Mouse (Mus musculus) heart, postnatal 25 days (tissue): ENCODE data around the gene Cep131. TPM values are rescaled to one million over a fixed set of nuclear protein-coding genes. Genes with fewer than 3 reads are reported as not detected.

ENCODE experiments used
- DNase-seq: peaks from one replicate; pipeline ENCODE4 v3.0.0; 2022; ENCODE audit warnings: low spot score
- intact Hi-C: fragments of 180-260 bp; cut with DNase I; formaldehyde crosslinking; loops from one replicate; pipeline ENCODE4 v1.15.1; 2025
- total RNA-seq, 2 experiments: library from RNA; stranded (reverse); gene quantifications; 2 replicates each; pipeline ENCODE4 v1.2.3; 2021

The Cep131 gene
- total RNA-seq: 1 to 10 TPM; 9.3 to 9.7 TPM

DNA sequence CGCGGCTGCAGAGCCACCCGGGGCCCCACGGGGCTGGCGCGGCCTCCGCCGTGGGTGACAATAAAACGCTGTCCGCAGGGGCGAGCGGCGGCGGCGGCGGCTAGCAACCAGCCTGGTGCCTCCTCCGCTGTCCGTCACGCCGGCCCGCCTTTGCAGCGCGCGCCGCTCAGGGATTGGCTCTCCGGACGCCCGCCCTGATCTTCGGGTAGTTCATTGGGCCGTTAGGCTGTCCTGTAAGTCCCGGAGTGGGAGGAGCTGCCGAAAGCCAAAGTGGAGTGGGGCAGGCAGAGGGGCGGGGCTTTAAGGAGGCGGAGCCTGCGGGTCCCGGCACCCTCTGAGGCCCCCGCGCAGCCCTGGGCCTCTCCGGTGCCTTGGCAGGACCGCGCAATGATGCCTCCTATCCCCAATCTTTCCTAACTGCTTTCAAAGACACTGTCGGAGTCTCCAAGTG is at the start of gene Cep131:
Gene Cep131, minus strand, starts transcription at position 126 of the 451 bp plus-strand sequence.
- peak; percentile 97 for DNase-seq
- intact Hi-C loops: loop anchor here (10.0 kb wide), 1 partner anchor 142 kb away; the partner anchor contains the start of gene Baiap2

DNA sequence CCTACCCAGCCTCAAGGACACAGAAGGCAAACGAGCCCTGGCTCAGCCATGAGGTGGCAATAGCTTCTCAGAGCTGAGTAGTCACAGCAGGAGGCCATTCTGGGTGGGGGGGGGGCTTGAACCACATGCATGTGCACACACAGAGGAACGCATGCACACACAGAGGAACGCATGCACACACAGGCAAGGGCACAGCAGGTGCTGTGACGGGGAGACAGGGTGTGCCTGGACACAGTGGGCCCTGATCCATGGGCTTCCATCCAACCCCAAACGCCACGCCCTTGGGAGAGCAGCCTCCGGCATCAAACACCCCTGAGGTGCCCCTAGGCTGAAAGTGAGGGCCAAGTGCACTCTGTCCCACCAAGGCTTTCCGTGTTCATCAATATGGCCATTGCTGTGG is 49.6 kb upstream of the Cep131 start:
- intact Hi-C loops: no loop called here
- no peak for DNase-seq

DNA sequence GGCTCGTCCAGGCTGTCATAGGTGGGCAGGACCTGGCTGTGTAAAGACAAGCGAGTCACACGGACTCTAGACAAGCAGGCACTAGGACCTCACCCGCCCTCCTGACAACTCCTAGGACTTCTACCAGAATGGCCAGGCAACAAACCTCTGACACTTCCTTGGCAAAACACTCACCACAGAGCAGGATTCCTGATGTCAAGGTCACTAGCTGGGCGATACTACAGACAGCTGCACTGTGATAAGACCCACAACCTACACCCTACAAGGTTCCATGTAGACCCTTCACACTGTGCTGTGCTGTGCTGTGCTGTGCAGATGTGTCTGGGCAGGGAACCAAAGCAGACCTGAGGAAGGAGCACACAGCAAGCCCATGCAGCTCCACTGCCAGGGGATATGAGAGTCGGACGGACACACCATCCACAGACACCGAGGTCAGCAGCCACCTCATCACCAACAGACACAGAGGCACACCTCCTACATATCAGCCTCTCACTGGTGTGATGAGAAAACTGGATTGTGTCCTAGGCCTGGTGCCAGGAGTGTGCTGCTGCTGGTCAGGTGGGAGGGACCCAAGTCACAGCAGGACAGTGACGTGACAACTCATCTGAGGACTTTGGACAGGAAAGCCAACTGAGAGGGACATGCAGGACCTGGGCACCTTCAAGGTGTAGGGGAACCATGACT is 48.4 kb upstream of the Cep131 start:
- DNase-seq: no peak
- intact Hi-C loops: no loop called here

DNA sequence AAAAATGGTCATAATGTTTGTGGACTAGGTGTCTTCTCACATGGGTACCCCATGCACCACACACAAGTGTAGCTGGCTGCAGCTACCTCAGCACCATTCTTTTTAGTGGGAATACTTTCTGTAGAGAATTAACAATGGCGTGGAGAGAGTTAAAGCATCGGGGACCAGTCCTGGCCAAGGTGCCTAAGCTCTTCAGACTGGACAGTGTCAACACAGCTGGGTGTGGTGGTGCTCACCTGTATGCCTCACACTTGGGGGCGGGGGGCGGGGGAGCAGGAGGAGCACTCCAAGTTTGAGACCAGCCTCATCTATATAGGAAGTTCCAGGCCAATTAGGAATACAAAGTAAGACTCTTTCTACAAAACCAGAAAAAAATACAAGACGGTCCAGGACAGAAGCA is 47.5 kb upstream of the Cep131 start:
- intact Hi-C loops: no loop called here
- DNase-seq: no peak

DNA sequence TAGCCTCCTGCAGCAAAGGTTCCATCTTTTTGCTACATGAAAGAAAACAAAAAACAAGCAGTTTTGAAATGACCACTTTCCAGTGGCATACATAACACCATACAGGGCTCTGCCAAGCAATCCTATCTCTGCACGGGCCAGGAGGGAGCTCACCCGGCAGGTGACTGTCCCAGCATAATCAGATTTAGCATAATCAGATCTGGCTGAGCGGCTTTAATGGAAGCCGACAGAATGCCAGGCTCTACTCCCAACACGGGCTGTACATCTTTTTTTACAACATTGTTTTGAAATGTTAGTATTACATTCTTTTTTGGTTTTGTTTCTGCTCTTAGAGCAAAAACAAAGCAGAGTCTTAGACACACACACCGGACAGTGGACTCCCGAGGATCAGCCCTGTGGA is 42.7 kb upstream of the Cep131 start:
- DNase-seq: no peak
- intact Hi-C loops: no loop called here

DNA sequence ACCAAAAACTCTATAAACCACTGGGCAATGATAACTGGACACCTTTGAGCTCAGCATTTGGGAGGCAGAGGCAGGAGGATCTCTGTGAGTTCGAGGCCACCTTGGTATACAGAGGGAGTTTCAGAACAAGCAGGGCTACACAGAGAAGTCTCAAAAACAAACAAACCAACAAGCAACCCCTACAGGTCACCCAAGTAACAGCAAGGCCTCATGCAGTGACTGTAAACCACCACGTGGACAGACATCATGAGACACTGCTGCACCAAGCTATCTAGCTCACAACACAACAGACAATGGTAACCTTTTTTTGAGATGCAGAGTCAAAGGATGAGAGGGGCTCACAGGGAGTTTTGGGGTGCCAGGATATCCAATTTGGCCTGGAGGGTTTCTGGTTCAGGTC is 40.2 kb upstream of the Cep131 start:
- DNase-seq: no peak
- intact Hi-C loops: no loop called here

DNA sequence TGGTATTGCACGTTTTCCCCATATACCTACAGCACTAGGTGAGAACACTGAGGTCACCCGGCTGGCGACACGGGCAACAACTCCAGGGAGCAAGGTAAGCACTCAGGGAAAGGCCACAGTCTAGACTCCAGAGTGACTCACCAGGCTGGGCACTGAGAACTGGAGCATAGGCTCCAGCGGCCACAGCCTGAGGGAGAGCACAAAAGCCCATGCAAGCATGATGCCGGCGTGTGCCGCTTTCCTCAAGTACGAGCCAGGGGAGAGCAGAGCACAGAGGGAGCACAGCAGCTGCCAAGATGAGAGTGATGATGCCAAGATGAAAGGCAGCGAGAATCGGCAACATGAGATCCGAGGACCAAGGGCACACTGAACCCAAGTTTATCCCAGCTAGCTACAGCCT is 35.5 kb upstream of the Cep131 start:
- intact Hi-C loops: no loop called here
- DNase-seq: no peak

DNA sequence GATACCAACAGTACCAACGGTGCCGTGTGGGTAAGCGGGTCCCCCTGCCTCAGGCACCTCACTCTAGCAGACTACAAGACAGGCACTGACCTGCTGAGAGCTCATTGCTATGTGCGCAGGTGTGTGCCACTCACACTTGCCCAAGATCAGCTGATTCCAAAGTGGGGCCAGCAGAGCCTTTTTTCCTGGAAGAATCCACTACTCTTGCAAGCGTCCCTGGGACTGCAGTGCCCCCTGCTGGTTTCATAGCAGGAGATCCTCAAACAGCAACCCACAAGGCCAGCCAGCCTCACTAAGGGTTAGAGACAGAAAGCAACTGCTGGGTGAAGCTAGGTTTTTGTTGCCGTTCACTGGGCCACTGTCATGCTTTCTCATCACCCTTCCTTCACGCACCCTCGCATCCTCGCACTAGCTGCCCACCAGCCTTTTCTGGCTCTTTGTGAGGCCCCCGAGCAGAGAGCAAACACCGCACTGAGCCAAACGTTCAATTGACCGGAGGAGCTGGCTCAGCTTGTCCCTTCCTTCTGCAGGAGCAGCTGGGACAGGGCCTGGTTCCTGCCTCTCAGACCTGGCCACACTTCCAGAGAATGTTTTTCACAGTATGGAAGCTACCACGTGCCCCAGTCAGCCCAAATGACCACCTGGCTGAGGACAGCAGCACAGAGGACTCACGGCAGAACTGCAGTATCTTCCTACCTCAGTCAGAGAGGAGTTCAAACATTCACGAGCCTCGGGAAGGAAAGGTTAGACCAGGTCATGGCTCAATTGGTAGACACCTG is 34.2 kb upstream of the Cep131 start:
- DNase-seq: no peak
- intact Hi-C loops: no loop called here

DNA sequence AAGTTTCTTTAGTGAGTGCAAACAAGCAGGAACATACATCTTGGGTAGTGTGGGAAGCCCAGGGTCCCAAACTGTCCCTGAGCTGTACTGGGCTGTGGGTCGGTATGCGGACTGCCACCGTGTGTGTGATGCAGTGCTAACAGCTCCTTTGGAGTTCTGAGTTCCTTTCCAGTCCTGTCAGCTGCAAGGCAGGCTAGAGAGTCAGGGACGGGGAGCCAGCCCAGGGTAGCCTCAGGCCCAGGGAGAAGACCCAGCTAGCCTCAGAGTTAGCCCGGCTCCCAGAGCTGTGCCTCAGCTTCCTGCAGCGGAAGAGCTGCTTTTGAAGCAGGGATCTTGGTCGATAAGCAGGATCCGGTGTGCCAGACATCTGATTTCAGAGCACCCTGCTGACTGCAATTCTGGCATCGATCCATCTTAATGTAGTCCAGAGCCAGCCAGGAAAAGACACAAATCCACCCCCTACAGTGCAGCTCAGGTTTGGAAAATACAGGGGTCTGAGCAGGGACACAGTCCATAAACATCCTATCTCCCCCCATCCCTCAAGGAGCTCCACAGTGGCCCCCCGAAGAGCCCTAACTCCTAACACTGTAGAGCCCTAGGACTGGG is 33.4 kb upstream of the Cep131 start:
- DNase-seq: no peak
- intact Hi-C loops: no loop called here

DNA sequence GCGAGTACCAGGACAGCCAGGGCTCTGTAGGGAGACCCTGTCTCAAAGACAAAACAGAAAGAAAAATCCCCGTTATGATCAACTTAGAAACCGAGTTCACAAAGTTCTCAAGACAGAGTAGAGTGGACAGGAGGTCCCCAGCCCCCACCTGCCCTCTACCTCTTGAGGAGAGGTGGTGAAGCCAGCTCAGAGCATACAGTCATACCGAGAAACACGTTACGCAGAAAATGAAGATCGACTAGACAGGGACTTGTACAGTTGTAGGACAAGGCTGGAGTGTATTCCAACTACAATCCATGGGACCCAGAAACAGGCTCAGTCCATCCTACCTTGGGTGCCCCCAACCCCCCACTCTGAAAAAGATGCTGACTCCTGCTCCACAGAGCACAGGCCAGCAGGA is 32.5 kb upstream of the Cep131 start:
- no peak for DNase-seq
- intact Hi-C loops: no loop called here

DNA sequence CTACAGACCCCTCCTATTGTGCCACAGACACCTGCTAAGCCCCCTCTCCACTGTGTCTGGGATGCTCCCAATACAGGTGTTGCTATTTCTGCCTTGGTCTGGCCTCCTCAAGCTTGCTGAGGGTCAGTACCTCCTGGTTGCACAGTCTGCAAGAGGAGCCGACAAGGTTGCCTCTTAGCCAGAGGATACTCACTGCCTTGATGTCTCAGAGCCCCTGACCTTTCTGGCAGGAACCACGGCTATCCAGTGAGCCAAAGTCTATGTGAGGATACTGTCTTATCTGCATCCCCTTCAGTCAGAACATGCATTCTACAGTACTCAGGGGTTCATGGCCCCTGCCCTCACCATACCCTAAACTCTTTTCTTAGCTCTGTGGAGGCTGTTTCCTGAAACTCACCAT is 31.0 kb upstream of the Cep131 start:
- no peak for DNase-seq
- intact Hi-C loops: no loop called here

DNA sequence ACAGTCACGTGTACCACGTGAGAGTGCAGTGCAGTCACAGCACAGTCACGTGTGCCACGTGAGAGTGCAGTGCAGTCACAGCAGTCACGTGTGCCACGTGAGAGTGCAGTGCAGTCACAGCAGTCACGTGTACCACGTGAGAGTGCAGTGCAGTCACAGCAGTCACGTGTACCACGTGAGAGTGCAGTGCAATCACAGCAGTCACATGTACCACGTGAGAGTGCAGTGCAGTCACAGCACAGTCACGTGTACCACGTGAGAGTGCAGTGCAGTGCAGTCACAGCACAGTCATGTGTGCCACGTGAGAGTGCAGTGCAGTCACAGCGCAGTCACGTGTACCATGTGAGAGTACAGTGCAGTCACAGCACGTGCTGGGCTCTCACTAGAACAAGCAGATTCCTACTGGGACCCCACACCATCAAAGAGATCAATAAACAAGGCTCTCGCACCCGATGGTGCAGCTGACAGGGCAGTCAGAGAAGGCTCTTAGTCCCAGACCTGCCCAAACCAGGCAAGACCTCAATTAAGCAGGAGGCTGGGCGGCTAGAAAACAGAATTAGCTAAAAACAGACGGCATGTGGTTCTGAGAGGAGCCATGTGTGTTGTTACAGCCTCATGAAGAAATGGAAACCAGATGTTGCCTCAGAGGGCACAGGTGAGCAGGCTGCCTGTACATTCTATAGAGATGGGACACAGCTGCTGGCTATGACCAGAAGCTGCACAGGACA is 28.0 kb upstream of the Cep131 start:
- DNase-seq: no peak
- intact Hi-C loops: loop anchor here (5.0 kb wide), 3 partner anchors 53 to 308 kb away; no protein-coding TSS in a partner anchor

DNA sequence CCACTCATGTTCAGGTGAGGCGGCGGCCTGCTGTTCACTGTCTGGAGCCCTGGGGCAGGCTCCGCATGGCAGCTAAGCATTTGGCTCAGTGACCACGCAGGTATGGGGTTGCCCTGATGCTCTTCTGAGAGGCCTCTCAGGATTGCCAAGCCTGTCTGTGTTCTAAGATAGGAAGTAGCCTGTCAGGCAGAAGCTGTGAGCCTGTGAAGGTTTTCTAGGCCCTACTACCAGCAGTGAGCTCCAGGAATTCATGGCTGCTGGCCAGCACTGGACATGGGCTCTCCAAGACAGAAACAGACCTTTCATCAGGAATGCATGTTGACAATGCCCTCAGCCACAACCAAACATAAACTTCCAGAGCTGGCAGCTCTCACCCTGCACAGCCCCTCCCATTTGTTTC is 25.5 kb upstream of the Cep131 start:
- intact Hi-C loops: loop anchor here (5.0 kb wide), 3 partner anchors 55 to 310 kb away; no protein-coding TSS in a partner anchor
- no peak for DNase-seq

DNA sequence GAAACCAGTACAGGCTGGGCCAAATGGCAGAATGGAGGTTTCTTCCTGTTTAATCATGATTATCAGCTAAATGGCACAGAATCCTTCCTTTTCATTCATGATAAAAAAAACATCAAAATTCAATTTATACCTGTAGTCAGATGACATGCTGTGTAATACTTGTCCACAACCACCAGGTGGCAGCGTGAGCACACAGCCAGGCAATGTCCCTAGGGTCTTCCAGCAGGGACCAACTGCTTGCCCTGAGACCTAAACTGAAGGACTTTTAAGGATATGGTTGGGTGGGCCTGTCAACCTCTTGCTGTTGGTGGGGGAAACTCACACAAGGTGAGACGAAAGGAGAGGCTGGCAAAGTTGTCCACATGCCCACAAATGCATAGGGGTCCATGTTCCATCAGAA is 24.4 kb upstream of the Cep131 start:
- intact Hi-C loops: loop anchor here (1.0 to 5.0 kb wide), 4 partner anchors 56 to 311 kb away; no protein-coding TSS in a partner anchor
- no peak for DNase-seq

DNA sequence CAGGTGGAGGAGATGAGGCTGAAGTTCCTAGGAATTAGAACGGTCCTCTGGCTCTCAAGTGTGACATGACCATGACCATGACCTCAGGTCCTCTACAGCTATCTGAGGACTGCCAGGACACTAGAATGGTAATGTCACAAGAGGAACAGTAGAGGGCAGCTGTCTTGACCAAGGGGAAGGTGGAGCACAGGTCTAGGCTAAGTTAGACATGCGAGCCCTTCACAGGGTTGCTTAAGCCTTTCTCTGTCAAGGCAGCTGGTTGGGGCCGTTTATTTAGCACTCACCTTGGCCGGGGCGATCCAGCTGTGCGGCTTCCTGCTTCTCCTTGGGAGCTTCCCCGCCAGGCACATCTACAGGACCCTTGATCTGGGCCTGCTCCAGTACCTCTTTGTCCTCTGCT is 23.9 kb upstream of the Cep131 start:
- no peak for DNase-seq
- intact Hi-C loops: loop anchor here (5.0 kb wide), 3 partner anchors 57 to 312 kb away; no protein-coding TSS in a partner anchor

DNA sequence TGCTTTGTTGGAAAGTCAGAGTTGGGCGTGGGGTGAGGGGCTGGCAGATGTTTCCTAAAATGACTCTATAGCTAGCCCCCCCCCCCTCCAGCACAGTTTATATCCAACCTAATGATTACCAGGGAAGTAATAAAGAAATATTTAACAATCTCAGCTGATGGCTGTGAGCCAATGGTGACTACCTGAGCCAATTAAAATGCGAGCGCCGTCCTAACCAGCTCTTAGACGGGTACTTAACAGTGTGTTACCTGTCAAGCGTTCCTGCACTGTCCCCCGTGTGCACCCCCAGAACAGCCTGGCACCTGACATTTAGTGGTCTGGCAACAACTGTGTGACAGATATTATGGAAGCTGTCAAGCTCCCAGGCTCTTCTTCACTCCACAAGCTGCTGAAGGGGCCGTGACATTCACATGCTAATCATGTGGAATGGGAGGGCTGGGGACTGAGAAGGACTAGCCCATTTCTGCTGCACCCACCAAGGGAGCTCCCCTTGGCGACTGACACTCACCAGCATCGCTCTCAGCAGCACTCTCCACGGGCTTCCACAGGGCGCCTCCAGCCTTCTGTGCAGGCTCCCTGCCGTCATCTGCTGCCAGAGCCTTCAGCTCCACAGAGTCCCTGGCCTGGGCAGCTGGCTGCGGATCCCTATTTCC is 23.1 kb upstream of the Cep131 start:
- DNase-seq: no peak
- intact Hi-C loops: loop anchor here (5.0 kb wide), 3 partner anchors 58 to 313 kb away; no protein-coding TSS in a partner anchor

DNA sequence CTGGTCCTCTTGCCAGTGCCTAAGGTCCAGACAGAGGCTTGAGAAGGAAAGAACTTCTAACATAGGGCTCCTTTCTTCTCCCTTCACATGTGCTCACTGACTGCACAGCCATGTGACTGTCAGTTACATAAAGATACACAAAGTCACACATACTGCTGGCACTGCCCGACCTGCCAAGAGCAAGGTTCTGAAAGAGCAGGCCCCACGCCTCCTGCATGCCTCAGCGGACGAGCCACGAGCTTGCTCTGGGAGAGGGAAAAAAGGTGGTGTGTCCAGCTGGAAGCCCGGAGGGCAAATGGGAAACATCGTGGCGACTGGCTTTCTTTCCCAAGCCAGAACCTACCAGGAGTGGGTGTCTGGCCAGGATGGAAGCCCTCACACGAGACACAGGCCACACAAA is 21.2 kb upstream of the Cep131 start:
- intact Hi-C loops: no loop called here
- DNase-seq: no peak

DNA sequence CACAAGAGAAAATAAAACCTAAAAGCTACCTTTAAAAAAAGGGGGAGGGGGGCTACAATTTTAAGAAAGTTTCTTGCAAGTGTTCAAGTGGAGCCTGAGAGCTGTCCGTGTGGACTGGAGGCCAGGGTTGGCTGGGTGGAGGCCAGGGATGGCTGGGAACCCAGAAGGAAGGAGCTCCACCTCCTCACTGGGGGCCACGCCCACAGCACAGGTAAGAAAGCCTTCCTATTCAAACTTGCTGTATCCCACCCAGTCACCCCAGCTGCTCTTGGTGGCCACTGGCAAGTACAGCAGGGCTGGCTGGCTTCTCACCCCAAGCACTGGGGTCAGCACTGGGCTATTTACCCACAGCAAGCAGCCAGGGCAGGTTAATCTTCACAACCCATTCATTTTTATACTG is 20.4 kb upstream of the Cep131 start:
- DNase-seq: no peak
- intact Hi-C loops: no loop called here

DNA sequence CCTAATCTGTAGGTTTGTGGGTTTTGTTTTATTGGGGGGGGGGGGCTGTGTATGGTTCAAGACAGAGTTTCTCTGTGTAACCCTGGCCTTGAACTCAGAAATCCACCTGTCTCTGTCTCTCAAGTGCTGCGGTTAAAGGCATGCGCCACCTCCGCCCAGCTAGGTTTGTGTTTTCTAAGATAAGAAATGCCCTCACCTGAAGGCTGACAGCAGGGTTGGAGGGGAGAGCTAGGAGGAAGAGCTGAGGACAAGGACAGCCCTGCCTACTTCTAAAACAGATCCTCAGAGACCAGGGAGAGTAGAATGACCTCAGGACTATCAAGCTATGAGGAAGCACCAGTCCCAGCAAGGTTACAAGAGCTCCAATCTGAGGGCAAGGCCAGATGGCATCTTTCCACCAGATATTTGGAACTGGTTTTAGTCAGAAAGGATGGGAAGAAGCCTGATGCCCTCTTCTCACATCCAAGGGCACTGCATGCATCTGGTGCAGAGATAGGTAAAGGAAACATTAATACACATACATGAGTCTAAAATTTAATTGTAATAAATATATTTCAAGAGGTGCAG is 16.9 kb upstream of the Cep131 start:
- intact Hi-C loops: loop anchor here (5.0 kb wide), 1 partner anchor 71 kb away; no protein-coding TSS in a partner anchor
- DNase-seq: no peak
